Mouse (Mus musculus): ENCODE results near the gene Ddx41.
A peak's percentile ranks its signal among the peaks of the same experiment; 100 is the strongest.

Ddx41 gene

GRCm38 (mm10) chr13:55508531-55508930 lies 27.9 kb downstream of the Ddx41 start:
- DNase-seq (ENCODE audit: extremely low spot score, low spot score): no peak

- no peak for DNase-seq (ENCODE audit: extremely low spot score, low spot score)
Measured at GRCm38 (mm10) chr13:55507877-55508276, 28.6 kb downstream of the Ddx41 start.

DNA sequence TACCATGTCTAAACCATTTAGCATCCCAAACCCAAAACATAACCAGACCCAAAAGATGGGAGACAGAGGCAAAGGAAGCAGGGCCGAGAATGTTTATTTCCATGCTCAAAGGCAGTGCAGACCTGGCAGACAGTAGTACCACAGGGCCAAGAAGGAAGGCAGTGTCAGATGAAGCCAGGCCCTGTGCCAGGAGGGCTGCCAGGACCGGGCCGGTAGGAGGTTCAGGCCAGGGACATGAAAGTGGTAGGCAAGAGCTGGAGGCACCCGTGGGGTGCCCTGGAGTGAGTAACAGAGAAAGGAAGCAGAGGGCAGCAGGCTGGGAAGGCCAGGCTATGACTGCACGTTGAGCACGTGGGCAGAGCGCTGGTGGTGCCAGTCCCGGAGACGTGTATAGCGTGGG lies 29.8 kb downstream of the Ddx41 start:
- DNase-seq (ENCODE audit: extremely low spot score, low spot score): no peak

GRCm38 (mm10) chr13:55505810-55506209 lies 30.6 kb downstream of the Ddx41 start:
- no peak for DNase-seq (ENCODE audit: extremely low spot score, low spot score)

DNA sequence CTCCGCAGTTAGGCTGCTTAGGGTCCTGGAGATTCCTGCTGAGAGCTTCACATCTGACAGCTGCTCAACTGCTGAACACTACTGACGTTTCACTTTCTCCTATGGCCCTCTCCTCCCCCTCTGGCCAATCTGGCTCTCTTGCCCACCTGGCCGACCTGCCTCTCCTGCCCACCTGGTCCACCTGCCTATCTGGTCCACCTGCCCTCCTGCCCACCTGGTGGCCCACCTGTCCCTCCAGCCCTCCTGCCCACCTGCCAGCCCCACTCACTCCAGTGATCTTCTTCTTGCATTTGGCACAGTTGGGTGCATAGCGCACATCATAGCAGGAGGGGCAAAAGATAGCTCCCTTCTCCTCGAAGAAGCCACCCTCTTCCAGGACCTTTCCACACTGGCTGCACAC lies 32.1 kb downstream of the Ddx41 start:
- DNase-seq (ENCODE audit: extremely low spot score, low spot score): no peak

GRCm38 (mm10) chr13:55502405-55502804 lies 34.1 kb downstream of the Ddx41 start:
- DNase-seq (ENCODE audit: extremely low spot score, low spot score): no peak

DNA sequence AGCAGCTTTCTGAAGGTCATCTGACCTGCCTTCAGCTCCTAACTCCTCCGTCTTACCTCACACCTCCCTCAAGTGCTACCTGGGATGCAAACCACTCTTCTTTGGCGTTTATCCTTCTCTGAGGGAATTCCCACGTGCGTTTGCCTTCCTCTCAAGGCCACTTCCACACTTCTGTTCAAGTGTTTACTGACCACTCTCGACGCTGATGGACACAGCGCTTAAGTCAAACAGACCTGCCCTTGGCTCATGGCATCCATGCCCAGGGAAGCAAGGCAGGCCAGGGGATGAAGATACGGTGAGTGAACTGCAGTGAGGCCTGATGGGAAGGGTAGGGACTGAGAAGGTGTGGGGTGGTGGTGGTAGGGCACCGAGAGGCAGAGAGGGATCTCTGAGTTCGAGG lies 35.9 kb downstream of the Ddx41 start:
- DNase-seq (ENCODE audit: extremely low spot score, low spot score): no peak

GRCm38 (mm10) chr13:55498906-55499305 lies 37.6 kb downstream of the Ddx41 start:
- no peak for DNase-seq (ENCODE audit: extremely low spot score, low spot score)

DNA sequence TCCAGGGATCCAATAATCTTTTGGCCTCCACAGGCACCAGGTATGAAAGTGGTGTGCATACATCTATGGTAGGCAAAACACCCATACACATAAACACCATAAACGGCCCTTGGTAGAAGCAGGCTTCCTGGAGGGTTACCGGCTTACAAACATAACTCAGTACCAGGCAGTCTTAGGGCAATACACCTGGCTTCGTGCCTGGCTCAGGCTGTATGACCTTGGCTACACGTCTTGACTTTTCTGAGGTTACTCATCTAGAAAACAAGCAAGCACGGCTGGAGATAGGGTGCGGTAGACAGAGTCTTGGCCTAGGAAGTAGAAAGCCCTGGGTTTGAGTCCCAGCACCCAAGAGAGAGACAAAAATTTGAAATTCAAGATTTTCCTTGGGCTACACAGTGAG lies 39.8 kb downstream of the Ddx41 start:
- DNase-seq (ENCODE audit: extremely low spot score, low spot score): no peak

- no peak for DNase-seq (ENCODE audit: extremely low spot score, low spot score)
Measured at GRCm38 (mm10) chr13:55495702-55496101, 40.8 kb downstream of the Ddx41 start.

DNA sequence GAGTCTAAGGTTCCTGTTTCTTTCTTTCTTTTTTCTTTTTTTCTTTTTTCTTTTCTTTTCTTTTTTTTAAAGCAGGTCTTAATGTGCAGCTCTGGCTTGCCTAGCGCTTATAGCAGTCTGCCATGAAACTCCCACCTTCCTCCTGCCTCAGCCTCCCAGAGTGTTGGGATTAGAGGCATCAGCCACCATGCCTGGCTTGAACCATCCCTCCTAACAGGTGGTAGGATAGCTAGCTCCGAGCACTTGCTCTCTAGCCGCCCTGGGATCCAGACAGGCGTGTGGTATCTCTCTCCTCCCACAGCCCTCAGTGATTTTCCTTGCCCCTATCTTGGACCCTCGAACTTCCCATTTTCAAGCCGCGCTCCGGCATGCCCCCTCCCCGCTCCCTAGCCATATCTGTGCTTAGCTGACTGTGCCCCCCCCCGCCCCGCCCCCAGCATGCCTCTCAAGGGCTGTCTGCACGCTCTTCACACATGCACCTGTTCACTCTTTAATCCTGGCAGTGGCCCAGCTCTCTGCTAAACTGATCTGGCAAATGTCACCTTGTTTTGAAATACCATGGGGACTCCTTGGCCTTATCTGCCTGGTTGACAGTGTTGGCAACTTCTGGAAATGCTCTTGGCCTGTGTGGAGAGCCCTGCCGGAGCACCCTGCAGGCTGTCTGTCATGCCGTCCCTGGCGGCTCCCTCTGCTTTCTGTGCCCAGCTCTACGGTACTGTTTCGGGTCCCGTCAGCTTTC lies 41.4 kb downstream of the Ddx41 start:
- DNase-seq (ENCODE audit: extremely low spot score, low spot score): no peak

- DNase-seq (ENCODE audit: extremely low spot score, low spot score): no peak
Measured at GRCm38 (mm10) chr13:55494257-55494656, 42.2 kb downstream of the Ddx41 start.

DNA sequence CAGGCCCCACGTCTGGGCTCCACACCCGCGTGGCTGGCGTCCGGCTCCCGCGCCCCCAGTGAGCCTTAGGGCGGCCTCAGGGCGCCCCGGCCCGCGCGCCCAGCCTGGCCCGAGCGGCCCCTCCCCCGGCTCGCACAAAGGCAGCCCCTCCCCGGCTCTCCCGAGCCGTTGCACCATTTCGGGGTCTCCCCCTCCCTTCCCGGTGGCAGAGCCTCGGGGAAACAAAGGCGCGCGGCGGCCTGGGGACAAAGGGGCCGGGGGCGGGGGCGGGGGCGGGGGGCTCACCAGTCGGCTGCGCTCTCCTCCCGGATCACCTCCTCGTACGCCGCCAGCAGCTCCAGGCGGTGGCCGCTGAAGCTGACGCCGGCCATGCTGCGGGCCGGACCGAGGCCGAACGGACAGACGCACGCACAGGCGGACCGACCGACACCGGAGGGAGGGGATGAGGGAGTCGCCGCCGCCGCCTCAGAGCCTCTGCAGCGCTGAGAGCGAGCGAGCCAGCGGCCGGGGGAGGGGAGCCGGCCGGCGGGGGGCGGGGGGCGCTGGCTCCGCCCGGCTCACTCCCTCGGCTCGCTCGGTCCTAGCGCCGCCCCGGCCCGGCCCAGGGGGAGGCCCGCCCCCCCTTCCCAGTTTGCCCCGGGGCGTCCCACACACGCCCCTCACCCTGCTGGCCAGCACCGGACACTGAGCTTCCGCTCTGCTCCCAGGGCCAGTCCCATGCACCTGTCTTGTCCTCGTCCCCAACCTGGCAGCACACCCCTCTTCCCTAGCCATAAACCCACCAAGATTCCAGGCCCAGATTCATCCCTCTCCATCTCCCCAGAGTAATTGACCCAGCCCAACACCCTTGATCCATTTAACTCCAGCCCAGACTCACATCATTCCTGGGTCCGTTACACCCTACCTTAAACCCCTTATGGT lies 48.6 kb downstream of the Ddx41 start, which contains the start of gene Dbn1:
TSS of gene Dbn1 (minus strand) at position 534 of the 921 bp plus-strand sequence.
- DNase-seq (ENCODE audit: extremely low spot score, low spot score): peak; percentile 88

DNA sequence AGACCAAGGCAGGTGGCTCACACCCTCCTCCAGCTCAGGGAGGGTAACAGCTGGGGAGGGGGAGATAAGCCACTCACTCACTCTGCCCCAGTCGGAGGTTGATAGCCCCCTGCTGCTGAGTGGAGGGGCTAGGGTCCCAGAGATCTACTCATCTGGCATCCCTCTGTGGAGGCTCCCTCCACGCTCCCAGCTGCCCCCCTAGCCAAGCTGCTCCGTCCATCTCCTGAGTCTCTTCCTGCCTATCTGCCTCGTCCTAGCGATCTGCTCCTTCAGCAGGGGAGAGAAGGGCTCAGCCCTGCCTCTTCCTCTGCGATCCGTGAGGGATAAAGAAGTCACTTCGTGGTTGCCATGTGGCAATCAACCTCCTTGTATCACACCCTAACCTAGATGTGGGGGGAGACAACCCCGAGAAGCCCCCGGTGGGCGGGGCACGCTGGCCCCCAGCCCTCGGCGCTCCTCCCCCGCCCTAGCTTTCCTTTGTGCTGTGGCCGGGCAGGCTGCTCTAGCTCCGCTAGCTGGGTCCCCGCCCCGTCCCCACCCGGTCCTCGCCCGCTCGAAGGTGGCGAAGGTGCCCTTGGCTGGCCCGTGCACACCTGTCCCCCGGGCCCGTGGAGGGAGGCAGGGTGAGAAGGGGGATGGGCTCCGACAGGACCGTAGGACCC lies 49.4 kb downstream of the Ddx41 start:
- DNase-seq (ENCODE audit: extremely low spot score, low spot score): peak; percentile 77

GRCm38 (mm10) chr13:55486029-55486794 lies 50.2 kb downstream of the Ddx41 start:
- DNase-seq (ENCODE audit: extremely low spot score, low spot score): peak; percentile 54

DNA sequence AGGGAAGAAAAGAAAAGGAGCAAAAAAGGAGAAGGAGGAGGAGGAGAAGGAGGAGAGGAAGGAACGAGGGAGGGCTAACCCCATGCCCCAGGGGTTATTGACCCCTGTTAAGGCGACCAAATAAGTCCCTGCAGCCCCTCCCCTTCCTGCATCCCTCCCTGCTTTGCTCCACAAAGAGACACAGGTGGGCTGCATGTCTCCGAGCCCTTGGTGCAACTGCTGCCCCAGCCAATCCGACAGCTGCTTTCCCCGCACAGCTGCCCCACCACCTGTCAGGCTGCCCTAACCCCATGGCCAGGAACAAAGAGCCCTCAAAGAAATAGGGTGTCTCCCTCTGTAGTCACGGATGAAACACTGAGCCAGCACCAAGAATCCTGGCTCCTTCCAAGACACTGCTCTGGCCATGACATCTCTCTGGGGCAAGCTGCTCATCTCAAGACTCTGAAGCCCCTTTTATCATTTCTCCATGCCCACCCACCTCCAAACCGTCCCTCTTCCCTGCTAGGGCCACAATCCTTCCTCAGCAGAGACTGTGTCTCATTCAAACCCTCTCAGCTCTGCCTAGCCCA lies 51.9 kb downstream of the Ddx41 start:
- no peak for DNase-seq (ENCODE audit: extremely low spot score, low spot score)

DNA sequence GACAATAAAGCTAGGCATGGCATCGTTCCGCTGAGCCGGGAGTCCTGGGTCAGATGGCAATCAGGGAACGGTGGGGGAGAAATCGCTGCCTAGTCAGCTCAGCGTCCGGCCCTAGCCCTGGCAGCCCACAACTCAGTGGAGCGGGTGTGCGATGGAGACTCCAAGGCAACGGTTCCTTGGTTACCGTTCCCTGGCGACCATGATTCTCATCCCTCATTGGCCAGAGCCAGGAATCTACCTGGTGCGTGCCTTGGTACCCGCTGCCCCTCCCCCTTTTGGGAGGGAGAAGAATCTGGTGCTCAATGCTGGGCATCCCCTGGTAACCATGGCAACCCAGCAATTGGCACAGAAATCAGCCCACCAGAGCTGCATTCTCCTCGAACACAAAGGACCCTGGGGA lies 52.9 kb downstream of the Ddx41 start:
- DNase-seq (ENCODE audit: extremely low spot score, low spot score): peak; percentile 71

- DNase-seq (ENCODE audit: extremely low spot score, low spot score): no peak
Measured at GRCm38 (mm10) chr13:55483071-55483470, 53.4 kb downstream of the Ddx41 start.

- DNase-seq (ENCODE audit: extremely low spot score, low spot score): no peak
Measured at GRCm38 (mm10) chr13:55482542-55482941, 53.9 kb downstream of the Ddx41 start.

Measured in neural tube, embryonic 10.5 days (tissue).